Mouse (Mus musculus) heart, adult 2 months (tissue): ENCODE results near the gene Tbc1d4.

ENCODE experiments used
- CTCF ChIP-seq: fragments of 200-600 bp; IDR thresholded peaks from 2 replicates; pipeline ENCODE4 v1.8.1; 2022; ENCODE audit warnings: antibody characterized with exemption, mild to moderate bottlenecking, moderate library complexity
- EP300 ChIP-seq: fragments of 200-500 bp; IDR thresholded peaks from 2 replicates; pipeline ENCODE4 v1.6.1; 2011; ENCODE audit warnings: low read depth, low read length, control low read depth; ENCODE audit not compliant: insufficient read depth
- POLR2A ChIP-seq: fragments of 200-500 bp; IDR thresholded peaks from 2 replicates; pipeline ENCODE4 v1.6.1; 2011; ENCODE audit warnings: mild to moderate bottlenecking, low read depth, low read length, control low read depth; ENCODE audit not compliant: insufficient read depth

DNA sequence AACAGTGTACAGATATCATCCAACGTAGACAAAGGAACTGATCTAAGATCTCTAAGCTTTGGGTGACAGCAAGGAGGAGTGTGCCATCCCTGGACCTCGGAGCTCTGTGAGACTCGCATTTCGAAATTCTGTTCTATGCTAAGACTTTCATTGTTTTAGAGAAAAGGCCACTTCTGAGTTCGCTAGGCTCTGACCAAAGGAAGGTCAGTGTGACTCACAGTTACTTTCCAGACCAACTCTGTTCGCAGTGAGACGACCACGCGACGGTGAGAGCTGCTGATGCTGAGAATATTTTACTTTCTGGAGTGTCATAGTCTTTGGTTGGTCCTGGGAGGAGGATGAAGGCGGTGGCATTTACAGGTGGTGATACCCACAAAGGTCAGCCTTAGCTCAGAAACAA lies 142.5 kb downstream of the Tbc1d4 start:
- TF ChIP-seq CTCF (no peak), EP300 (no peak), POLR2A (no peak)
